Mouse (Mus musculus): ENCODE results near the gene Hoxa4. TPM values are rescaled to one million over a fixed set of nuclear protein-coding genes. Genes with fewer than 3 reads are reported as not detected.

The Hoxa4 gene
- polyA plus RNA-seq, 1 experiment from 2014 or later, result 0.13 TPM

DNA sequence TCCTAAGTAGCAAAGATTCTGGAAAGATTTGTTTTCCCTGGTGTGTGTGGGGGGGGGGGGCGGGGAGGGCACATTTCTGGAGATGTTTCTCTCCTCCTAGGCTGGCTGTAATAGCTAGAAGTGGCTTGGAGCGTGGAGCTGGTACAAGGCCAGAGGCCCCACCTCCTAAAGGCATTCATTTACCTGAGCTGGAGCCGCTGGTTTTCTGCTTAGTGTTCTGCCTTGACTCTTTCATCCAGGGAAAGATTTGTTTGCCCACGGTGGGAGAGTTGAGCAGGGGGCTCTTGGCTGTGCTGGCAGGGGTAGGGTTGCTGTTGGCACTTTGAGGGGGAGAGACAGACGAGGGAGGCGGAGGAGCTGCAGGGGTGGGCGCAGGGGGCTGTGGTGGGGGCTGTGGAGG is 19.6 kb downstream of the Hoxa4 start:
- Histone ChIP-seq H3K4me1 (ENCODE audit: control insufficient read depth, low read depth, low read length) (peaks cover 3% of the 10 kb centered on the region; the same call in 1 of the 2 replicates), H3K27ac (ENCODE audit: low read length) (no peak overlapping the region), H3K9ac (ENCODE audit: low read depth, low read length) (no peak overlapping the region), H3K9me3 (replicated peaks; ENCODE audit: control insufficient read depth, low read length) (no peaks in the 10 kb centered on the region), H3K4me2 (ENCODE audit: low read depth, low read length) (0 out of 2 replicates have a peak overlapping the region, but pooled peaks have one; percentile 34), H3K27me3 (ENCODE audit: control insufficient read depth, insufficient read depth, low read depth, low read length) (peaks cover 92% of the 10 kb centered on the region), H3K36me3 (ENCODE audit: control insufficient read depth, insufficient read depth) (no peaks in the 10 kb centered on the region), H3K4me3 (ENCODE audit: low read depth, low read length) (no peak overlapping the region)
- no peak for ATAC-seq (ENCODE audit: low read depth)
- 33% methylated on average over 7 of the region's 7 CpGs for WGBS (ENCODE audit: insufficient replicate concordance)

DNA sequence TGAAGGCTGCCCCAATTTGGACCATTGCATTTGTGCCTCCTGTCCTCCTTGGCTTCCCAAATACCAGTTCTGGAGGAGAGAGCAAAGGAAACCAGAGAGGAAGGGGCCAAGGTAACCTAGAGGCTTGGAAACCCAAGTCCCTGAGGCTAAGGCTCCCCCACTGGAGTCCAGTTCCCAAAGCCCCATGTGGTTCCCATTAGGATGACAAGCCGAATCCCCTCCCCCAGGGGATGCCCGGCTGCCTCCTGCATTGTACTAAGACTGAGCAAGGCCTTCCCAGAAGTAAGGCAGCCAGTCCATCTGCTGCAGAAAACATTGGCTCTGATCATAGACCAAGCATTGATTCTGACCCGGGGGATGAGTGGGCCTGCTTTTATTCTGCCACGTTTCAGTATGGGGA is 20.2 kb downstream of the Hoxa4 start:
- peaks cover 92% of the 10 kb centered on the region for H3K27me3 ChIP-seq (ENCODE audit: control insufficient read depth, insufficient read depth, low read depth, low read length)
- peaks cover 3% of the 10 kb centered on the region; the same call in 1 of the 2 replicates for H3K4me1 ChIP-seq (ENCODE audit: control insufficient read depth, low read depth, low read length)
- H3K27ac ChIP-seq (ENCODE audit: low read length), result no peak overlapping the region
- WGBS (ENCODE audit: insufficient replicate concordance), result 22% methylated on average over 4 of the region's 4 CpGs
- H3K36me3 ChIP-seq (ENCODE audit: control insufficient read depth, insufficient read depth), result no peaks in the 10 kb centered on the region
- H3K4me3 ChIP-seq (ENCODE audit: low read depth, low read length), result no peak overlapping the region
- no peak for ATAC-seq (ENCODE audit: low read depth)
- no peaks in the 10 kb centered on the region for H3K9me3 ChIP-seq (replicated peaks; ENCODE audit: control insufficient read depth, low read length)
- no peak overlapping the region for H3K4me2 ChIP-seq (ENCODE audit: low read depth, low read length)
- no peak overlapping the region for H3K9ac ChIP-seq (ENCODE audit: low read depth, low read length)

DNA sequence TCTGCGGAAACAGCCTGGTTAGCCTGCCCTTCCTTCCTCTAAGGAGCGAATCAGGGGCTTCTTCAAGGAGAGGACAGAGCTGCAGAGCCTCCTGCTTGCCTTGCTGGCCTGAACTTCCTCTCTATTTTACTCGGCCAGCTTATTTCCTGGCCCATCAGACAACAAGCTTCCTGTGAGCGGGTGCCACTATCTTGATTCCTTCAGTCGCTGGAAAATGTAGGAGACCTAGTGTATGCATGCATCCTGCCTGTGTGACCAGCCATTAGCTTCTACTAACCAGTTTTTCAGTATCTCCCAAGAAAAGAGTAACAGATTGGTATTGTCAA is 20.7 kb downstream of the Hoxa4 start:
- Histone ChIP-seq H3K4me3 (ENCODE audit: low read depth, low read length) (no peak overlapping the region), H3K27me3 (ENCODE audit: control insufficient read depth, insufficient read depth, low read depth, low read length) (peaks cover 92% of the 10 kb centered on the region), H3K9me3 (replicated peaks; ENCODE audit: control insufficient read depth, low read length) (no peaks in the 10 kb centered on the region), H3K9ac (ENCODE audit: low read depth, low read length) (no peak overlapping the region), H3K36me3 (ENCODE audit: control insufficient read depth, insufficient read depth) (no peaks in the 10 kb centered on the region), H3K4me1 (ENCODE audit: control insufficient read depth, low read depth, low read length) (peaks cover 3% of the 10 kb centered on the region; the same call in 1 of the 2 replicates), H3K4me2 (ENCODE audit: low read depth, low read length) (no peak overlapping the region), H3K27ac (ENCODE audit: low read length) (no peak overlapping the region)
- WGBS (ENCODE audit: insufficient replicate concordance), result 4% methylated on average over 5 of the region's 5 CpGs
- ATAC-seq (ENCODE audit: low read depth), result no peak

GRCm38 (mm10) chr6:52170166-52170897 is 21.2 kb downstream of the Hoxa4 start:
- peaks cover 92% of the 10 kb centered on the region for H3K27me3 ChIP-seq (ENCODE audit: control insufficient read depth, insufficient read depth, low read depth, low read length)
- H3K27ac ChIP-seq (ENCODE audit: low read length), result no peak overlapping the region
- no peak overlapping the region for H3K4me2 ChIP-seq (ENCODE audit: low read depth, low read length)
- ATAC-seq (ENCODE audit: low read depth), result peak; percentile 77
- no peak overlapping the region for H3K4me3 ChIP-seq (ENCODE audit: low read depth, low read length)
- WGBS (ENCODE audit: insufficient replicate concordance), result 16% methylated on average over 40 of the region's 40 CpGs
- H3K36me3 ChIP-seq (ENCODE audit: control insufficient read depth, insufficient read depth), result no peaks in the 10 kb centered on the region
- peaks cover 3% of the 10 kb centered on the region; the same call in 1 of the 2 replicates for H3K4me1 ChIP-seq (ENCODE audit: control insufficient read depth, low read depth, low read length)
- H3K9ac ChIP-seq (ENCODE audit: low read depth, low read length), result no peak overlapping the region
- no peaks in the 10 kb centered on the region for H3K9me3 ChIP-seq (replicated peaks; ENCODE audit: control insufficient read depth, low read length)

GRCm38 (mm10) chr6:52169499-52170165 is 21.9 kb downstream of the Hoxa4 start:
- Histone ChIP-seq H3K9me3 (replicated peaks; ENCODE audit: control insufficient read depth, low read length) (no peaks in the 10 kb centered on the region), H3K4me3 (ENCODE audit: low read depth, low read length) (no peak overlapping the region), H3K36me3 (ENCODE audit: control insufficient read depth, insufficient read depth) (no peaks in the 10 kb centered on the region), H3K27me3 (ENCODE audit: control insufficient read depth, insufficient read depth, low read depth, low read length) (peaks cover 92% of the 10 kb centered on the region), H3K4me1 (ENCODE audit: control insufficient read depth, low read depth, low read length) (peaks cover 3% of the 10 kb centered on the region; the same call in 1 of the 2 replicates), H3K4me2 (ENCODE audit: low read depth, low read length) (no peak overlapping the region), H3K9ac (ENCODE audit: low read depth, low read length) (no peak overlapping the region), H3K27ac (ENCODE audit: low read length) (no peak overlapping the region)
- 37% methylated on average over 16 of the region's 16 CpGs for WGBS (ENCODE audit: insufficient replicate concordance)
- no peak for ATAC-seq (ENCODE audit: low read depth)

GRCm38 (mm10) chr6:52168191-52169055 is 23.1 kb downstream of the Hoxa4 start:
- H3K4me3 ChIP-seq (ENCODE audit: low read depth, low read length), result no peak overlapping the region
- H3K27me3 ChIP-seq (ENCODE audit: control insufficient read depth, insufficient read depth, low read depth, low read length), result peaks cover 96% of the 10 kb centered on the region
- no peak overlapping the region for H3K9ac ChIP-seq (ENCODE audit: low read depth, low read length)
- H3K4me2 ChIP-seq (ENCODE audit: low read depth, low read length), result no peak overlapping the region
- peaks cover 3% of the 10 kb centered on the region; the same call in 1 of the 2 replicates for H3K4me1 ChIP-seq (ENCODE audit: control insufficient read depth, low read depth, low read length)
- 29% methylated on average over 42 of the region's 42 CpGs for WGBS (ENCODE audit: insufficient replicate concordance)
- H3K27ac ChIP-seq (ENCODE audit: low read length), result no peak overlapping the region
- H3K36me3 ChIP-seq (ENCODE audit: control insufficient read depth, insufficient read depth), result no peaks in the 10 kb centered on the region
- H3K9me3 ChIP-seq (replicated peaks; ENCODE audit: control insufficient read depth, low read length), result no peaks in the 10 kb centered on the region
- no peak for ATAC-seq (ENCODE audit: low read depth)

DNA sequence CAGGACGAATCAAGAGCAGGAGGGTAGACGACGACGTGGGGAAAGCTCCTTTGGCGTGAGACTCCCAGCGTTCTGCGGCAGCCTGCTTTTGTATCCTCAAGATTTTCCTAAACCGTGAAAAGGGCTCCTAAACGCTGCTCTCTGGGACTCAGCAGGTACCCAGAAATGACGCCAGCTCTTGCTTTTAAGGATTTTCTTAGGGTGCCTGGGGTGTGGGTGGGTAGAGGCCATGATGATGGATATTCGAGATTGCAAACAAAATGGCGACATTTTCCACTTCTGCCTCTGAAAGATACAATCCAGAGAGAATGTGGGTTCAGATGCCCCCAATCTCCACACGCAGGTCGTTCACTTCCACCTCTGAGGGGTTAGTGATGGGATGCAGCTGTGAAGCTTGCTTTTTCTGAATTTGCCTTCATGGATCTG is 23.8 kb downstream of the Hoxa4 start:
- no peak overlapping the region for H3K4me2 ChIP-seq (ENCODE audit: low read depth, low read length)
- H3K4me3 ChIP-seq (ENCODE audit: low read depth, low read length), result no peak overlapping the region
- no peaks in the 10 kb centered on the region for H3K9me3 ChIP-seq (replicated peaks; ENCODE audit: control insufficient read depth, low read length)
- peaks cover 3% of the 10 kb centered on the region; the same call in 1 of the 2 replicates for H3K4me1 ChIP-seq (ENCODE audit: control insufficient read depth, low read depth, low read length)
- no peak overlapping the region for H3K27ac ChIP-seq (ENCODE audit: low read length)
- H3K9ac ChIP-seq (ENCODE audit: low read depth, low read length), result no peak overlapping the region
- ATAC-seq (ENCODE audit: low read depth), result no peak
- no peaks in the 10 kb centered on the region for H3K36me3 ChIP-seq (ENCODE audit: control insufficient read depth, insufficient read depth)
- 34% methylated on average over 14 of the region's 14 CpGs for WGBS (ENCODE audit: insufficient replicate concordance)
- peaks cover 97% of the 10 kb centered on the region for H3K27me3 ChIP-seq (ENCODE audit: control insufficient read depth, insufficient read depth, low read depth, low read length)

DNA sequence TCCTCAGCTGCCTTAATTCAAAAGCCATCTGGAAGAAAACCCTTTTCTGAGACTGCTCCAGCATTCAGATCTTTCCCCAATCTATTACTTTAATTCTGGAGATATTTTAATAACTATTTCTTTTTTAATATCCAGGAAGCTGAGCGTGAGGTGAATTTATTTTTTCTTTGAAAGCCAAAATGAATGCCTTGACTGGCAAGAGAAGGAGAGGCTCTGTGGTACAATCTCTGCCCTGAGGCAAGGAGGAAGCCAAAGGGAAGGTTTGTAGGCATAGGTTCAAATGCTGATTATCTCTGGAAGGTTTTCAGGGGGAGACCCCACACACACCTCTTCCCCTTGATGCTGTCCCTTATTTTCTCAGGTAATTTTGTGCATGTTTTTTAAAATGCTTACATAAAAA is 24.4 kb downstream of the Hoxa4 start:
- Histone ChIP-seq H3K27me3 (ENCODE audit: control insufficient read depth, insufficient read depth, low read depth, low read length) (peaks cover 96% of the 10 kb centered on the region), H3K27ac (ENCODE audit: low read length) (no peak overlapping the region), H3K9me3 (replicated peaks; ENCODE audit: control insufficient read depth, low read length) (no peaks in the 10 kb centered on the region), H3K4me2 (ENCODE audit: low read depth, low read length) (no peak overlapping the region), H3K36me3 (ENCODE audit: control insufficient read depth, insufficient read depth) (no peaks in the 10 kb centered on the region), H3K4me1 (ENCODE audit: control insufficient read depth, low read depth, low read length) (no peaks in the 10 kb centered on the region), H3K9ac (ENCODE audit: low read depth, low read length) (no peak overlapping the region), H3K4me3 (ENCODE audit: low read depth, low read length) (no peak overlapping the region)
- ATAC-seq (ENCODE audit: low read depth), result no peak
- WGBS (ENCODE audit: insufficient replicate concordance), result 40% methylated on average over 1 of the region's 1 CpGs

Measured in liver, embryonic 16.5 days (tissue).